Mouse (Mus musculus): Measurements from ENCODE around the gene Eef1e1. TPM values are rescaled to one million over a fixed set of nuclear protein-coding genes. Genes with fewer than 3 reads are reported as not detected.

The Eef1e1 gene
- polyA plus RNA-seq, 1 experiment = 44.7 TPM

DNA sequence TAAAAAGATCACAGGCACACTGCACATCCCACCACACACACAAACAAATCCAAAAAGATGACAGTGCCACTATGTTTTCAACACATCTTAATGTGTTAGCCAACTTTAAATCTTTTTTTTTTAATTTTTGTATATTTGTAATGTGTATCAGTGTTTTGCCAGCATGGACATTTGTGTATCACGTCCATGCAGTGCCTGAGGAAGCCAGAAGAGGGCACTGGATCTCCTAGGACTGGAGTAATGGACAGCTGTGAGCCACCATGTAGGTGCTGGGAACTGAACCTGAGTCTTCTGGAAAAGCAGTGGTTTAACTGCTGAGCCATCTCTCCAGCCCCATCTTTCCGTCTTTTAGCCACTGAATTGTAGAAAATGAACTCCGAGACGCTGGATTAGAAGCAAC lies 46.7 kb downstream of the Eef1e1 start:
- TF ChIP-seq MYOG (IDR thresholded peaks at IDR 0.05; ENCODE audit: control insufficient read depth in 1 of 3, insufficient read depth in 1 of 3, insufficient read length in 2 of 3, low read depth in 2 of 3) = no peak
- no peak for TF ChIP-seq REST (IDR thresholded peaks at IDR 0.05; ENCODE audit: insufficient read depth, insufficient read length)
- no peak for TF ChIP-seq MYOD1 (IDR thresholded peaks at IDR 0.05; ENCODE audit: control insufficient read depth in 1 of 3, insufficient read length in 2 of 3, low read depth in 2 of 3)
- TF ChIP-seq USF1 (IDR thresholded peaks at IDR 0.05; ENCODE audit: low read depth) = no peak
- Histone ChIP-seq H3ac (ENCODE audit: control insufficient read depth, insufficient read length) (no peak overlapping the region), H3K79me2 (ENCODE audit: control insufficient read depth, insufficient read depth) (no peaks in the 10 kb centered on the region)

DNA sequence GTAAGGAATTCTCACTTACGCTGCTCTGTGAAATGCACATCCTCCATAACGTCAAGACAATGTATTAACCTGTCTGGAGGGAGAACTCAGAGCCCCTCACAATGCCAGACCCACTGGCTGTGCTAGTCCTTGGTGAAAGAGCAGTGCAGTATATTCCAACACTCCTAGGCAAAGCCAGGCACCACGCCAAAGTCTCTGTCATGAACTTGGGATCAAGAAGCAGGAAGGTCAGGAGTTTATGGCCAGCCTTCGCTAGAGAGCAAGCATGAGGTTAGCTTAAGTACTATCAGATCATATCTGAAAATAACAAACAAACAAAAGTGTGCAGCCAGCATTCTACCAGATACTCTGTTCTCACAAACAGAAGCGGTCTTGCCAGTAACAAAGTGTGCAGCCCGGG lies 48.5 kb downstream of the Eef1e1 start:
- no peak overlapping the region for H3ac ChIP-seq (ENCODE audit: control insufficient read depth, insufficient read length)
- H3K36me3 ChIP-seq (ENCODE audit: control insufficient read depth, insufficient read depth) = peaks cover 4% of the 10 kb centered on the region
- H3K4me2 ChIP-seq (ENCODE audit: low read depth) = no peak overlapping the region
- no peaks in the 10 kb centered on the region for H3K79me2 ChIP-seq (ENCODE audit: control insufficient read depth, insufficient read depth)
- H3K4me3 ChIP-seq = no peak overlapping the region
- no peaks in the 10 kb centered on the region for H3K27me3 ChIP-seq (ENCODE audit: control insufficient read depth, insufficient read depth, insufficient read length)
- TF ChIP-seq E2F4 (IDR thresholded peaks at IDR 0.05; ENCODE audit: insufficient read depth) = no peak
- no peak for TF ChIP-seq POLR2AphosphoS2 (IDR thresholded peaks at IDR 0.05; ENCODE audit: insufficient read length, low read depth)
- TF ChIP-seq SRF (IDR thresholded peaks at IDR 0.05; ENCODE audit: control insufficient read depth, insufficient read length, low read depth) = no peak
- TF ChIP-seq MYOG (IDR thresholded peaks at IDR 0.05; ENCODE audit: control insufficient read depth in 1 of 3, insufficient read depth in 1 of 3, insufficient read length in 2 of 3, low read depth in 2 of 3) = no peak
- TF ChIP-seq CEBPB (IDR thresholded peaks at IDR 0.05; ENCODE audit: insufficient read depth, poor library complexity, severe bottlenecking) = no peak
- no peak for TF ChIP-seq USF1 (IDR thresholded peaks at IDR 0.05; ENCODE audit: low read depth)
- no peak for TF ChIP-seq MYOD1 (IDR thresholded peaks at IDR 0.05; ENCODE audit: control insufficient read depth in 1 of 3, insufficient read length in 2 of 3, low read depth in 2 of 3)

More for the DNA sequence above, 46.7 kb downstream of the Eef1e1 start:
- no peak overlapping the region for H3K4me2 ChIP-seq (ENCODE audit: low read depth)
- H3K27me3 ChIP-seq (ENCODE audit: control insufficient read depth, insufficient read depth, insufficient read length) = no peaks in the 10 kb centered on the region
- H3K36me3 ChIP-seq (ENCODE audit: control insufficient read depth, insufficient read depth) = peaks cover 4% of the 10 kb centered on the region
- no peak overlapping the region for H3K4me3 ChIP-seq

- no peaks in the 10 kb centered on the region for H3K27me3 ChIP-seq (ENCODE audit: control insufficient read depth, insufficient read depth, insufficient read length)
- no peak overlapping the region for H3ac ChIP-seq (ENCODE audit: control insufficient read depth, insufficient read length)
- H3K4me3 ChIP-seq = no peak overlapping the region
- TF ChIP-seq REST (IDR thresholded peaks at IDR 0.05; ENCODE audit: insufficient read depth, insufficient read length) (no peak), TCF3 (IDR thresholded peaks at IDR 0.05; ENCODE audit: insufficient read length, low read depth) (no peak), TCF12 (IDR thresholded peaks at IDR 0.05; ENCODE audit: insufficient read depth, poor library complexity, severe bottlenecking) (no peak), USF1 (IDR thresholded peaks at IDR 0.05; ENCODE audit: low read depth) (no peak), POLR2AphosphoS2 (IDR thresholded peaks at IDR 0.05; ENCODE audit: insufficient read length, low read depth) (no peak), MAX (IDR thresholded peaks at IDR 0.05; ENCODE audit: low read depth) (no peak), POLR2A (IDR thresholded peaks at IDR 0.05; ENCODE audit: insufficient read length, low read depth) (no peak), MYOD1 (IDR thresholded peaks at IDR 0.05; ENCODE audit: control insufficient read depth in 1 of 3, insufficient read length in 2 of 3, low read depth in 2 of 3) (no peak), E2F4 (IDR thresholded peaks at IDR 0.05; ENCODE audit: insufficient read depth) (no peak), SRF (IDR thresholded peaks at IDR 0.05; ENCODE audit: control insufficient read depth, insufficient read length, low read depth) (no peak), MYOG (IDR thresholded peaks at IDR 0.05; ENCODE audit: control insufficient read depth in 1 of 3, insufficient read depth in 1 of 3, insufficient read length in 2 of 3, low read depth in 2 of 3) (no peak), CEBPB (IDR thresholded peaks at IDR 0.05; ENCODE audit: insufficient read depth, poor library complexity, severe bottlenecking) (no peak)
- peaks cover 9% of the 10 kb centered on the region for H3K36me3 ChIP-seq (ENCODE audit: control insufficient read depth, insufficient read depth)
- H3K4me2 ChIP-seq (ENCODE audit: low read depth) = no peak overlapping the region
- H3K79me2 ChIP-seq (ENCODE audit: control insufficient read depth, insufficient read depth) = no peaks in the 10 kb centered on the region
These were observed 51.7 kb downstream of the Eef1e1 start for GRCm38 (mm10) chr13:38607130-38607529.

DNA sequence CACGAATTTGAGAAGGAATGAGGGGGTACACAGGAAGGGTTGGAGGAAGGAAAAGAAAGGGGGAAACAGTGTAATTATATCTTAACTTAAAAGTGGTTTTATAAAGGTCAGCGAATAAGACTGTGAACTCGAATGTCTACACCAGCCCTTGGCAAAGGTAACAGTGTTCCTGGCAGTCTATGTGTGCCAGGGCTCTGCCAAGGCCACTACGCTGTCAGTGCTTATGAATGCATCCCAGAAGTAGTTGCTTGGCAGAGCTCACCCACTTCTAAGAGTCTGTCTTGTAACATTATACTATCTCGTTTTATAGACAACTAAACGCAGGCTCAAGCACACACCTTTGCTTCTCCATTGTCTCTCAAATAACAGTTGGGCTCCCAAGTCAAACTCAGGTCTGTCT lies 53.5 kb downstream of the Eef1e1 start:
- TF ChIP-seq MYOG (IDR thresholded peaks at IDR 0.05; ENCODE audit: control insufficient read depth in 1 of 3, insufficient read depth in 1 of 3, insufficient read length in 2 of 3, low read depth in 2 of 3) = no peak
- TF ChIP-seq TCF12 (IDR thresholded peaks at IDR 0.05; ENCODE audit: insufficient read depth, poor library complexity, severe bottlenecking) = no peak
- no peak for TF ChIP-seq TCF3 (IDR thresholded peaks at IDR 0.05; ENCODE audit: insufficient read length, low read depth)
- TF ChIP-seq E2F4 (IDR thresholded peaks at IDR 0.05; ENCODE audit: insufficient read depth) = no peak
- TF ChIP-seq REST (IDR thresholded peaks at IDR 0.05; ENCODE audit: insufficient read depth, insufficient read length) = no peak
- TF ChIP-seq POLR2AphosphoS2 (IDR thresholded peaks at IDR 0.05; ENCODE audit: insufficient read length, low read depth) = no peak
- TF ChIP-seq MAX (IDR thresholded peaks at IDR 0.05; ENCODE audit: low read depth) = no peak
- TF ChIP-seq MYOD1 (IDR thresholded peaks at IDR 0.05; ENCODE audit: control insufficient read depth in 1 of 3, insufficient read length in 2 of 3, low read depth in 2 of 3) = no peak
- no peak for TF ChIP-seq SRF (IDR thresholded peaks at IDR 0.05; ENCODE audit: control insufficient read depth, insufficient read length, low read depth)
- no peak for TF ChIP-seq CEBPB (IDR thresholded peaks at IDR 0.05; ENCODE audit: insufficient read depth, poor library complexity, severe bottlenecking)
- TF ChIP-seq USF1 (IDR thresholded peaks at IDR 0.05; ENCODE audit: low read depth) = no peak
- TF ChIP-seq POLR2A (IDR thresholded peaks at IDR 0.05; ENCODE audit: insufficient read length, low read depth) = no peak
- H3ac ChIP-seq (ENCODE audit: control insufficient read depth, insufficient read length) = no peak overlapping the region
- H3K27me3 ChIP-seq (ENCODE audit: control insufficient read depth, insufficient read depth, insufficient read length) = no peaks in the 10 kb centered on the region
- H3K79me2 ChIP-seq (ENCODE audit: control insufficient read depth, insufficient read depth) = no peaks in the 10 kb centered on the region
- peaks cover 12% of the 10 kb centered on the region for H3K36me3 ChIP-seq (ENCODE audit: control insufficient read depth, insufficient read depth)
- H3K4me3 ChIP-seq = no peak overlapping the region
- H3K4me2 ChIP-seq (ENCODE audit: low read depth) = no peak overlapping the region

- no peaks in the 10 kb centered on the region for H3K79me2 ChIP-seq (ENCODE audit: control insufficient read depth, insufficient read depth)
- peaks cover 9% of the 10 kb centered on the region for H3K36me3 ChIP-seq (ENCODE audit: control insufficient read depth, insufficient read depth)
- H3K27me3 ChIP-seq (ENCODE audit: control insufficient read depth, insufficient read depth, insufficient read length) = no peaks in the 10 kb centered on the region
- no peak overlapping the region for H3K4me2 ChIP-seq (ENCODE audit: low read depth)
- no peak overlapping the region for H3ac ChIP-seq (ENCODE audit: control insufficient read depth, insufficient read length)
- TF ChIP-seq MYOG (IDR thresholded peaks at IDR 0.05; ENCODE audit: control insufficient read depth in 1 of 3, insufficient read depth in 1 of 3, insufficient read length in 2 of 3, low read depth in 2 of 3) = no peak
- TF ChIP-seq E2F4 (IDR thresholded peaks at IDR 0.05; ENCODE audit: insufficient read depth) = no peak
- TF ChIP-seq POLR2A (IDR thresholded peaks at IDR 0.05; ENCODE audit: insufficient read length, low read depth) = no peak
- TF ChIP-seq MYOD1 (IDR thresholded peaks at IDR 0.05; ENCODE audit: control insufficient read depth in 1 of 3, insufficient read length in 2 of 3, low read depth in 2 of 3) = no peak
- no peak for TF ChIP-seq MAX (IDR thresholded peaks at IDR 0.05; ENCODE audit: low read depth)
- no peak for TF ChIP-seq TCF12 (IDR thresholded peaks at IDR 0.05; ENCODE audit: insufficient read depth, poor library complexity, severe bottlenecking)
- TF ChIP-seq REST (IDR thresholded peaks at IDR 0.05; ENCODE audit: insufficient read depth, insufficient read length) = no peak
- no peak for TF ChIP-seq POLR2AphosphoS2 (IDR thresholded peaks at IDR 0.05; ENCODE audit: insufficient read length, low read depth)
- no peak for TF ChIP-seq CEBPB (IDR thresholded peaks at IDR 0.05; ENCODE audit: insufficient read depth, poor library complexity, severe bottlenecking)
- no peak for TF ChIP-seq SRF (IDR thresholded peaks at IDR 0.05; ENCODE audit: control insufficient read depth, insufficient read length, low read depth)
- no peak for TF ChIP-seq USF1 (IDR thresholded peaks at IDR 0.05; ENCODE audit: low read depth)
- TF ChIP-seq TCF3 (IDR thresholded peaks at IDR 0.05; ENCODE audit: insufficient read length, low read depth) = no peak
- H3K4me3 ChIP-seq = no peak overlapping the region
These were observed 55.9 kb downstream of the Eef1e1 start for GRCm38 (mm10) chr13:38602966-38603365.
